ENCODE assay signal across 26 mouse cellular contexts in the genomic region with DNA sequence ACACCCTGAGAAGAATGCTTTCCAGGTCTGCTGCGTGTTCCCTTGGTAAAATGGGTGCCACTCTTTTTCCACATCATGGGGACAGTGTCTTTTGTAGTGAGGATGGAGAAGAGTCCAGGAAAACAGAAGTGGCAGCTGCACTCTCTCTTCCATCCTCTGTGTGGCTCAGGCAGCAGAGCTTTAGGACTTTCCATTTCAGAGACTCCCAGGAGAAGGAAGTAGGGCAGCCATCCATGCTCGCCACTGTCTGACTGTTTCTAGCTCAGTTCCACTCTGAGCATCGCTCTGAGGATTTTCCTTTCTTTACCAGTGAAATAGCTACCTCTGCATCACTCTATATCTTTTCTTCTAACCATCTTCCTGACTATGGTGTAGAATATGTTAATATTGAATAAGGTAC.
A peak's percentile ranks its signal among the peaks of the same experiment; 100 is the strongest.
DNase-seq lines count a peak whose midpoint lies in the region; ATAC-seq and TF ChIP-seq lines count a peak whose summit lies in the region.
"Had no signal": no experiment of that assay in that cellular context is flagged by ENCODE, and none has a peak within 500 bp of the region (broad histone marks: within the 10 kb centered on the region; RNA-seq: fewer than 3 reads in every experiment).

No protein-coding gene starts in this region.

- H3K79me2 ChIP-seq in heart, adult 2 months (replicated peaks; ENCODE audit: control insufficient read depth, insufficient read depth, low read length) = no peaks in the 10 kb centered on the region

- peaks cover 3% of the 10 kb centered on the region; the same call in 1 of the 2 replicates for H3K36me3 ChIP-seq in heart, adult 2 months (ENCODE audit: control insufficient read depth, insufficient read depth, low read length)
- H3K36me3 ChIP-seq in heart, embryonic 12.5 days = no peaks in the 10 kb centered on the region
- H3K36me3 ChIP-seq in intestine, embryonic 16.5 days (ENCODE audit: control insufficient read depth, insufficient read depth, low read length) = no peaks in the 10 kb centered on the region
- H3K36me3 ChIP-seq: hindbrain, embryonic 10.5 days; intestine, embryonic 15.5 days; liver, embryonic 15.5 days; midbrain, embryonic 15.5 days; neural tube, embryonic 15.5 days had no signal

- H3K9ac ChIP-seq in heart, adult 2 months (ENCODE audit: low read depth, low read length) = no peak overlapping the region
- no peak overlapping the region for H3K9ac ChIP-seq in heart, embryonic 12.5 days
- H3K9ac ChIP-seq in intestine, embryonic 16.5 days (ENCODE audit: low read depth, low read length) = no peak overlapping the region
- H3K9ac ChIP-seq: forebrain, embryonic 13.5 days; intestine, embryonic 15.5 days; liver, embryonic 15.5 days; lung, embryonic 14.5 days; midbrain, embryonic 15.5 days; neural tube, embryonic 15.5 days had no signal

- H3K27me3 ChIP-seq in heart, adult 2 months (ENCODE audit: control insufficient read depth, insufficient read depth, low read length) = no peaks in the 10 kb centered on the region
- H3K27me3 ChIP-seq in heart, embryonic 12.5 days (replicated peaks) = no peaks in the 10 kb centered on the region
- H3K27me3 ChIP-seq in intestine, embryonic 16.5 days (replicated peaks; ENCODE audit: control insufficient read depth, insufficient read depth, low read length) = no peaks in the 10 kb centered on the region
- H3K27me3 ChIP-seq: forebrain, embryonic 13.5 days; intestine, embryonic 15.5 days; liver, embryonic 15.5 days; midbrain, embryonic 15.5 days; neural tube, embryonic 15.5 days had no signal

- ATAC-seq in heart, embryonic 12.5 days (ENCODE audit: insufficient number of reproducible peaks, low FRiP score) = no peak
- ATAC-seq in intestine, embryonic 16.5 days = no peak
- ATAC-seq: CD4-positive, CD25-positive, alpha-beta regulatory T cell, adult 4 months; forebrain, embryonic 13.5 days; hindbrain, embryonic 16.5 days; intestine, embryonic 15.5 days; midbrain, embryonic 15.5 days had no signal

- intact Hi-C loops in gastrocnemius, postnatal 14 days (cut with DNase I; ENCODE audit: low total_unique reads) = no loop called here
- intact Hi-C loops in heart, adult 2 months (cut with DNase I) = no loop called here

- TF ChIP-seq POLR2A in heart, adult 2 months (IDR thresholded peaks at IDR 0.05; ENCODE audit: insufficient read depth, low read depth, low read length) = no peak

- no peak for TF ChIP-seq EP300 in heart, adult 2 months (IDR thresholded peaks at IDR 0.05; ENCODE audit: insufficient read depth, low read depth, low read length)

- DNase-seq in gastrocnemius, adult 18-20 months (ENCODE audit: low spot score) = peak; percentile 26
- no peak for DNase-seq in gastrocnemius, postnatal 14 days
- peak in 1 of 2 experiments; percentile 24 for DNase-seq in heart, adult 2 months
- no peak for DNase-seq in layer of hippocampus, adult 2 months (ENCODE audit: low spot score in 2 of 2)
- no peak for DNase-seq in layer of hippocampus, postnatal 10 days (ENCODE audit: low spot score in 2 of 2)
- DNase-seq: adrenal gland, postnatal 14 days; cerebellum, adult 2 months; cerebellum, postnatal 36 days; kidney, adult 8-10 months; kidney, postnatal 4 days; lung, embryonic 14.5 days; lung, postnatal 14 days; retina, postnatal 1 day; right cerebral cortex, postnatal 14 days; thymus, postnatal 4 days had no signal

- peaks cover 7% of the 10 kb centered on the region for H3K4me1 ChIP-seq in heart, adult 2 months (ENCODE audit: control insufficient read depth, insufficient read depth, low read length)
- peaks cover 25% of the 10 kb centered on the region for H3K4me1 ChIP-seq in heart, embryonic 12.5 days (replicated peaks)
- no peaks in the 10 kb centered on the region for H3K4me1 ChIP-seq in intestine, embryonic 16.5 days (ENCODE audit: control insufficient read depth, insufficient read depth, low read length)
- H3K4me1 ChIP-seq: forebrain, embryonic 13.5 days; intestine, embryonic 15.5 days; liver, embryonic 15.5 days; midbrain, embryonic 15.5 days had no signal

- no peak overlapping the region for H3K27ac ChIP-seq in heart, adult 2 months
- no peak overlapping the region for H3K27ac ChIP-seq in heart, embryonic 12.5 days (ENCODE audit: poor library complexity, severe bottlenecking)
- H3K27ac ChIP-seq in layer of hippocampus, adult 2 months = no peak overlapping the region
- no peak overlapping the region for H3K27ac ChIP-seq in intestine, embryonic 16.5 days (ENCODE audit: low read length)
- H3K27ac ChIP-seq: forebrain, embryonic 13.5 days; hindbrain, embryonic 10.5 days; intestine, embryonic 15.5 days; kidney, postnatal 0 days; liver, embryonic 15.5 days; midbrain, embryonic 15.5 days; neural tube, embryonic 15.5 days had no signal

- no peak overlapping the region for H3K4me3 ChIP-seq in heart, adult 2 months
- H3K4me3 ChIP-seq in heart, embryonic 12.5 days = no peak overlapping the region
- H3K4me3 ChIP-seq in layer of hippocampus, adult 2 months = no peak overlapping the region
- no peak overlapping the region for H3K4me3 ChIP-seq in intestine, embryonic 16.5 days (ENCODE audit: low read length)
- H3K4me3 ChIP-seq: forebrain, embryonic 13.5 days; hindbrain, embryonic 10.5 days; intestine, embryonic 15.5 days; liver, embryonic 15.5 days; midbrain, embryonic 15.5 days; neural tube, embryonic 15.5 days had no signal

- 64% methylated on average over 3 of the region's 3 CpGs for WGBS in heart, adult 2 months
- WGBS in heart, embryonic 12.5 days = 70% methylated on average over 3 of the region's 3 CpGs
- WGBS in intestine, embryonic 16.5 days = 86% methylated on average over 3 of the region's 3 CpGs

- H3K4me2 ChIP-seq in heart, embryonic 12.5 days = no peak overlapping the region
- H3K4me2 ChIP-seq in intestine, embryonic 16.5 days (ENCODE audit: low read depth, low read length) = no peak overlapping the region
- H3K4me2 ChIP-seq: forebrain, embryonic 13.5 days; intestine, embryonic 15.5 days; liver, embryonic 15.5 days; lung, embryonic 14.5 days; midbrain, embryonic 15.5 days; neural tube, embryonic 15.5 days had no signal

- no peaks in the 10 kb centered on the region for H3K9me3 ChIP-seq in heart, embryonic 12.5 days (replicated peaks)
- H3K9me3 ChIP-seq in intestine, embryonic 16.5 days (ENCODE audit: control insufficient read depth, low read length) = no peaks in the 10 kb centered on the region
- H3K9me3 ChIP-seq: forebrain, embryonic 13.5 days; hindbrain, embryonic 10.5 days; intestine, embryonic 15.5 days; liver, embryonic 15.5 days; midbrain, embryonic 15.5 days; neural tube, embryonic 15.5 days had no signal

- peak; percentile 28 for TF ChIP-seq CTCF in heart, adult 2 months (IDR thresholded peaks at IDR 0.05)
- 0 out of 2 replicates have a peak, but pooled peaks have one; percentile 9 for TF ChIP-seq CTCF in layer of hippocampus, adult 2 months (conservative IDR thresholded peaks at IDR 0.05)
